Mouse (Mus musculus): Measurements from ENCODE around the gene BC048679. TPM values are rescaled to one million over a fixed set of nuclear protein-coding genes. Genes with fewer than 3 reads are reported as not detected.

The BC048679 gene
- polyA plus RNA-seq, 1 experiment: 0.77 TPM

DNA sequence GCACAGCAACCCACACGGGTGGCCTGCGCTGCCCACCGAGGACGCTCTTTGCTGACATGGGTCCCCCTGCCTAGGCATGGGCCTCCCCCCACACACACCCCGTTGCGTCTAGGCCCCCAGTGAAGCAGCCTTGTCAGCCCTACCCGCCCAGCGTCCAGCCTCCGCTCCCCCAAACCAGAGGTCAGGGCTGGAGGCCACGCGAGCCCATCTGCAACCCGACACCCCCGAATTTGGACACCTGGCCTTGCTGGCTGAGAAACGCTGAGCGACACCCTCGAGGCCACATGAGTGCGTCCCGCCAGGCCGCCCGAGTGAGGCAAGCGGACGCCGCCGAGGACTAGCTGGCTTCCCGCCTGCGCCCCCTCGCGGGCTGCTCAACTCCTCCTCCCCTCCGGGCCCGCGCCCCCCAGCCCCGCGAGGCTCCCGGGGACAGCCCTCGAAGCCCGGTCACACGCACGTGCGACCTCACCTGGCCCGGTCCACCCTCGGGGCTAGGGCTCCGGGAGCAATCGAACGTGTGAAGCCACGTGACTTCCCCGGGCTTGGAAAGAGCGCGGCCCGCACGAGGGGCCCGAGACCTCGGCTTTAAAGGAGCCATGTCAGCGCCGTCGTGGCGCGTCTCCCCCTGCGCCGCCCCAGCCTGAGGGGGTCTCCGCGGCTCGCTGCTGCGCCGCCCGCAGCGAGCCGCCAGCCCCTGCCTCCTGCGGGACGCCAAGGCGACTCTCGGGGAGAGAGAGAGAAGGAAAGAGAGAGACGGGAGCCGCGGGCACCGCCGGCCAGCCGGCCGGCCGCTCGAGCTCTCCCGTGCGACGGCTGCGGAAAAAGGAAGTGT lies 44.4 kb downstream of the BC048679 start:
- Histone ChIP-seq H3K4me1 (ENCODE audit: control insufficient read depth, insufficient read depth, low read length) (peaks cover 19% of the 10 kb centered on the region), H3K36me3 (ENCODE audit: control insufficient read depth, insufficient read depth, low read length) (no peaks in the 10 kb centered on the region), H3K27me3 (ENCODE audit: control insufficient read depth, insufficient read depth, low read length) (no peaks in the 10 kb centered on the region), H3K4me3 (ENCODE audit: control insufficient read depth, low read depth, low read length) (peak overlapping the region; percentile 81), H3K27ac (ENCODE audit: control insufficient read depth, insufficient read depth, low read depth, low read length) (peak overlapping the region; percentile 71)
- no peak for TF ChIP-seq CTCF (IDR thresholded peaks at IDR 0.05; ENCODE audit: control insufficient read depth, insufficient read depth, insufficient replicate concordance, low read depth, low read length)
- TF ChIP-seq POLR2A (IDR thresholded peaks at IDR 0.05; ENCODE audit: control insufficient read depth, low read depth, low read length): no peak

DNA sequence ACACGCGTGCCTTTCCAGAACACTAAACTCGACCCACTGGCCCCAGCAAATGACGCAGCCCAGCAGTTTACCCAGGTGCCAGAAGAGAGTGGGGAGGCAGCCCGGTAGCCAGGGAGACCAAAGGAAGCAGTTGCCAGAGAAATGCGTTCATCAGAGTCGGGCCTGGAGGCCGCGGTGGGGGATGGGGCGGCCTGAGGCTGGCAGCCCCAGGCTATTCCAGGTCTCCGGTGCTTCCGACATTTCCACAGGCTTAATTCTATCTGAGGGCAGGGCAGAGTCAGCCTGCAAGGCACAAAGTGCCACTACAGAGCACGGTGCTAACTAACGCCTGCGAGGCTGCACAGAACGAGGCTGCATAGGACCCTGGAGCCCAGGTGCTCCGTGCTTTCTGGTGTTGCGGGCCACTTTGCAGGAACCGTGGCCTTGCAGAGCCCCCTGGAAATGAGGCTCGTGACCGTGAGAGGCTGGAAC lies 45.1 kb downstream of the BC048679 start:
- no peaks in the 10 kb centered on the region for H3K36me3 ChIP-seq (ENCODE audit: control insufficient read depth, insufficient read depth, low read length)
- peaks cover 19% of the 10 kb centered on the region for H3K4me1 ChIP-seq (ENCODE audit: control insufficient read depth, insufficient read depth, low read length)
- TF ChIP-seq CTCF (IDR thresholded peaks at IDR 0.05; ENCODE audit: control insufficient read depth, insufficient read depth, insufficient replicate concordance, low read depth, low read length) (no peak), POLR2A (IDR thresholded peaks at IDR 0.05; ENCODE audit: control insufficient read depth, low read depth, low read length) (no peak)
- H3K27ac ChIP-seq (ENCODE audit: control insufficient read depth, insufficient read depth, low read depth, low read length): peak overlapping the region; percentile 71
- no peaks in the 10 kb centered on the region for H3K27me3 ChIP-seq (ENCODE audit: control insufficient read depth, insufficient read depth, low read length)
- H3K4me3 ChIP-seq (ENCODE audit: control insufficient read depth, low read depth, low read length): peak overlapping the region; percentile 81

Other genes starting within 250 kb of the BC048679 start
- 697 and 742 TPM in 2 replicates for gene Rps17, start 153.0 kb downstream of the BC048679 start, polyA plus RNA-seq (2012; rRNA removed)
- gene Cpeb1, start 42.8 kb downstream of the BC048679 start, polyA plus RNA-seq (2012; rRNA removed): 9.2 and 12.0 TPM in 2 replicates
- 0.22 and 0.40 TPM in 2 replicates for gene Ap3b2, start 4.4 kb downstream of the BC048679 start, polyA plus RNA-seq (2012; rRNA removed)
- 0.16 and 0.43 TPM in 2 replicates for gene Fsd2, start 68.7 kb upstream of the BC048679 start, polyA plus RNA-seq (2012; rRNA removed)
- gene Whamm, start 73.0 kb upstream of the BC048679 start, polyA plus RNA-seq (2012; rRNA removed): 22.9 and 27.4 TPM in 2 replicates
- gene Homer2, start 209.2 kb upstream of the BC048679 start, polyA plus RNA-seq (2012; rRNA removed): 1.1 TPM in 2 replicates